In genomic region chr7:30300914-30301313, GRCm38 (mm10) we compare ENCODE assay signal across 10 mouse cellular contexts. TPM values are rescaled to one million over a fixed set of nuclear protein-coding genes. Genes with fewer than 3 reads are reported as not detected.
A peak's percentile ranks its signal among the peaks of the same experiment; 100 is the strongest.
DNase-seq lines count a peak whose midpoint lies in the region; ATAC-seq and TF ChIP-seq lines count a peak whose summit lies in the region.
"Had no signal": no experiment of that assay in that cellular context is flagged by ENCODE, and none has a peak within 500 bp of the region (broad histone marks: within the 10 kb centered on the region; RNA-seq: fewer than 3 reads in every experiment).

No protein-coding gene starts in this region.

- TF ChIP-seq CTCF in kidney, adult 2 months (conservative IDR thresholded peaks at IDR 0.05; ENCODE audit: insufficient read depth, insufficient read length, low read depth, low read length), result peak; percentile 72

- no peaks in the 10 kb centered on the region for H3K36me3 ChIP-seq in kidney, adult 2 months (ENCODE audit: control insufficient read depth, insufficient read depth, low read length)
- no peaks in the 10 kb centered on the region for H3K36me3 ChIP-seq in liver, embryonic 13.5 days

- ATAC-seq in CD4-positive, CD25-positive, alpha-beta regulatory T cell, adult 4 months, result peak; percentile 53
- no peak for ATAC-seq in liver, embryonic 13.5 days (ENCODE audit: low read depth)

- H3K9ac ChIP-seq in liver, embryonic 13.5 days, result no peak overlapping the region
- H3K9ac ChIP-seq: embryonic facial prominence, embryonic 15.5 days had no signal

- no peaks in the 10 kb centered on the region for H3K27me3 ChIP-seq in kidney, adult 2 months (replicated peaks; ENCODE audit: control insufficient read depth, insufficient read depth, low read length)
- H3K27me3 ChIP-seq in liver, embryonic 13.5 days, result no peaks in the 10 kb centered on the region; the same call in 1 of the 2 replicates
- H3K27me3 ChIP-seq: embryonic facial prominence, embryonic 15.5 days had no signal

- WGBS in kidney, adult 2 months, result 57% methylated on average over 3 of the region's 3 CpGs
- WGBS in liver, embryonic 13.5 days (ENCODE audit: insufficient replicate concordance), result 24% methylated on average over 3 of the region's 3 CpGs

- H3K4me1 ChIP-seq in kidney, adult 2 months (ENCODE audit: control insufficient read depth, insufficient read depth, low read length), result no peaks in the 10 kb centered on the region
- no peaks in the 10 kb centered on the region; the same call in 1 of the 2 replicates for H3K4me1 ChIP-seq in liver, embryonic 13.5 days (replicated peaks)
- H3K4me1 ChIP-seq: embryonic facial prominence, embryonic 15.5 days had no signal

- no peak overlapping the region for H3K4me2 ChIP-seq in liver, embryonic 13.5 days
- H3K4me2 ChIP-seq: embryonic facial prominence, embryonic 15.5 days had no signal

- no peak for TF ChIP-seq POLR2A in kidney, adult 2 months (IDR thresholded peaks at IDR 0.05; ENCODE audit: low read depth, low read length)

- intact Hi-C loops in left cerebral cortex, postnatal 36 days (cut with DNase I), result no loop called here

- no peak overlapping the region for H3K4me3 ChIP-seq in kidney, adult 2 months (ENCODE audit: insufficient read depth, low read depth, low read length)
- no peak overlapping the region for H3K4me3 ChIP-seq in liver, embryonic 13.5 days (replicated peaks)
- H3K4me3 ChIP-seq: embryonic facial prominence, embryonic 15.5 days had no signal

- DNase-seq in kidney, adult 2 months, result no peak
- DNase-seq in kidney, adult 11 months, result no peak
- DNase-seq in T-cell, adult 2 months (ENCODE audit: low spot score), result peak; percentile 38
- peak; percentile 28 for DNase-seq in liver, embryonic 13.5 days
- no peak for DNase-seq in yolk sac, embryonic 10.5 days (ENCODE audit: low spot score)
- no peak for DNase-seq in left cerebral cortex, postnatal 36 days (ENCODE audit: low spot score in 2 of 2)
- DNase-seq in gastrocnemius, adult 8-10 months (ENCODE audit: low spot score in 2 of 2), result no peak

- no peak overlapping the region for H3K27ac ChIP-seq in kidney, adult 2 months (ENCODE audit: insufficient read depth, low read depth, low read length)
- H3K27ac ChIP-seq in liver, embryonic 13.5 days, result no peak overlapping the region
- H3K27ac ChIP-seq: embryonic facial prominence, embryonic 15.5 days had no signal

- H3K9me3 ChIP-seq in liver, embryonic 13.5 days (replicated peaks), result no peaks in the 10 kb centered on the region
- H3K9me3 ChIP-seq: embryonic facial prominence, embryonic 15.5 days had no signal

RNA-seq across cellular contexts. Expression of gene Alkbh6, which starts 7.6 kb away (rescaled TPM):
- 99.0 and 122 TPM in 2 replicates for polyA plus RNA-seq in kidney, adult 2 months (2012; rRNA removed)
- polyA plus RNA-seq in CD4-positive, CD25-positive, alpha-beta regulatory T cell, adult 4 months (2017; shearing (Covaris generic)), result 100 to 1,000 TPM; 179 to 205 TPM
- polyA plus RNA-seq in liver, embryonic 13.5 days (2015; fragmentation: Nextera tagmentation; extraction: Ambion mirVana), result 17.2 and 18.9 TPM in 2 replicates
- 10 to 100 TPM; 58.7 to 65.2 TPM for total RNA-seq in left cerebral cortex, postnatal 36 days (2021)
- total RNA-seq in gastrocnemius, adult 8-10 months (2022), result 10 to 100 TPM; 21.4 to 31.1 (median 26.4) TPM

RNA-seq across cellular contexts. Expression of gene Clip3, which starts 9.4 kb away (rescaled TPM):
- polyA plus RNA-seq in kidney, adult 2 months (2012; rRNA removed), result 4.2 and 4.9 TPM in 2 replicates
- 1 to 10 TPM; 5.5 to 6.5 TPM for polyA plus RNA-seq in CD4-positive, CD25-positive, alpha-beta regulatory T cell, adult 4 months (2017; shearing (Covaris generic))
- 1.4 and 1.7 TPM in 2 replicates for polyA plus RNA-seq in liver, embryonic 13.5 days (2015; fragmentation: Nextera tagmentation; extraction: Ambion mirVana)
- total RNA-seq in left cerebral cortex, postnatal 36 days (2021), result 100 to 1,000 TPM; 491 to 494 TPM
- total RNA-seq in gastrocnemius, adult 8-10 months (2022), result 1 to 10 TPM; 1.1 to 7.3 (median 3.4) TPM

RNA-seq across cellular contexts. Expression of gene Syne4, which starts 13.7 kb away (rescaled TPM):
- 162 and 170 TPM in 2 replicates for polyA plus RNA-seq in kidney, adult 2 months (2012; rRNA removed)
- polyA plus RNA-seq in CD4-positive, CD25-positive, alpha-beta regulatory T cell, adult 4 months (2017; shearing (Covaris generic)), result 10 to 100 TPM in 1 of 2 experiments, 1 to 10 TPM in 1; 9.2 to 16.8 TPM
- polyA plus RNA-seq in liver, embryonic 13.5 days (2015; fragmentation: Nextera tagmentation; extraction: Ambion mirVana), result 6.1 and 8.8 TPM in 2 replicates
- total RNA-seq in left cerebral cortex, postnatal 36 days (2021), result 1 to 10 TPM; 6.4 to 9.1 TPM
- total RNA-seq in gastrocnemius, adult 8-10 months (2022), result 1 to 10 TPM in 2 of 4 experiments, under 1 TPM in 1, not detected in 1; 0.73 to 1.7 (median 1.3) TPM

RNA-seq across cellular contexts. Expression of gene E130208F15Rik, which starts 20.6 kb away (rescaled TPM):
- polyA plus RNA-seq in kidney, adult 2 months (2012; rRNA removed), result 0.42 and 1.1 TPM in 2 replicates
- not detected for polyA plus RNA-seq in CD4-positive, CD25-positive, alpha-beta regulatory T cell, adult 4 months (2017; shearing (Covaris generic))
- polyA plus RNA-seq in liver, embryonic 13.5 days (2015; fragmentation: Nextera tagmentation; extraction: Ambion mirVana), result 1.3 and 1.8 TPM in 2 replicates
- under 1 TPM; 0.52 to 0.54 TPM for total RNA-seq in left cerebral cortex, postnatal 36 days (2021)
- total RNA-seq in gastrocnemius, adult 8-10 months (2022), result under 1 TPM; 0.32 to 0.92 (median 0.53) TPM
- polyA plus RNA-seq: stomach, embryonic 14.5 days had no signal

RNA-seq across cellular contexts. Expression of gene Wdr62, which starts 20.7 kb away (rescaled TPM):
- polyA plus RNA-seq in kidney, adult 2 months (2012; rRNA removed), result 5.8 and 7.2 TPM in 2 replicates
- polyA plus RNA-seq in CD4-positive, CD25-positive, alpha-beta regulatory T cell, adult 4 months (2017; shearing (Covaris generic)), result 1 to 10 TPM; 1.9 to 3.2 TPM
- polyA plus RNA-seq in liver, embryonic 13.5 days (2015; fragmentation: Nextera tagmentation; extraction: Ambion mirVana), result 7.0 and 8.1 TPM in 2 replicates
- 1 to 10 TPM; 1.0 to 1.1 TPM for total RNA-seq in left cerebral cortex, postnatal 36 days (2021)
- total RNA-seq in gastrocnemius, adult 8-10 months (2022), result 1 to 10 TPM in 3 of 4 experiments, under 1 TPM in 1; 0.90 to 2.3 (median 1.4) TPM

Comparison
In these comparisons a context has a peak if more than half of its experiments do, and no peak if none do; other contexts are left out.
1. DNase-seq: peak in T-cell, adult 2 months (single experiment) and liver, embryonic 13.5 days (single experiment); none in kidney, adult 2 months (single experiment), kidney, adult 11 months (single experiment), yolk sac, embryonic 10.5 days (single experiment), left cerebral cortex, postnatal 36 days (0 of 2) and gastrocnemius, adult 8-10 months (0 of 2).